Mouse (Mus musculus) bone marrow macrophage, adult 2 months (primary cell): ENCODE results near the gene Nr5a2. TPM values are rescaled to one million over a fixed set of nuclear protein-coding genes. Genes with fewer than 3 reads are reported as not detected.

ENCODE experiments used
- H3K27ac ChIP-seq: 2 replicates; pipeline ENCODE4 v1.5.1; 2012; ENCODE audit warnings: low read depth, low read length; ENCODE audit not compliant: insufficient read depth
- H3K4me1 ChIP-seq: 2 replicates; pipeline ENCODE4 v1.6.1; 2012; ENCODE audit warnings: low read length; ENCODE audit not compliant: control insufficient read depth, insufficient read depth
- H3K4me3 ChIP-seq: 2 replicates; pipeline ENCODE4 v1.5.1; 2012; ENCODE audit warnings: mild to moderate bottlenecking, low read length, moderate library complexity; ENCODE audit not compliant: insufficient read depth
- CTCF ChIP-seq: IDR thresholded peaks from 2 replicates; pipeline ENCODE4 v1.5.1; 2012; ENCODE audit warnings: low read depth, mild to moderate bottlenecking, low read length, moderate library complexity
- POLR2A ChIP-seq: IDR thresholded peaks from 2 replicates; pipeline ENCODE4 v1.6.1; 2012; ENCODE audit warnings: mild to moderate bottlenecking, low read depth, low read length, borderline replicate concordance
- polyA plus RNA-seq: library from polyadenylated mRNA; stranded (reverse); fragments of >200 nt; gene quantifications from 2 replicates; pipeline ENCODE4 v1.2.4, GENCODE M21; 2012; ENCODE audit not compliant: missing spikeins, insufficient read depth, insufficient read length

The Nr5a2 gene
- polyA plus RNA-seq, 1 experiment = not detected

- Histone ChIP-seq H3K4me3 (no peak overlapping the region), H3K4me1 (no peaks in the 10 kb centered on the region), H3K27ac (no peak overlapping the region)
- TF ChIP-seq POLR2A = no peak
- TF ChIP-seq CTCF = no peak
Observed at GRCm38 (mm10) chr1:136911996-136912395, 48.3 kb downstream of the Nr5a2 start.

- Histone ChIP-seq H3K4me3 (no peak overlapping the region), H3K4me1 (no peaks in the 10 kb centered on the region), H3K27ac (no peak overlapping the region)
- TF ChIP-seq POLR2A = no peak
- TF ChIP-seq CTCF = no peak
Observed at GRCm38 (mm10) chr1:136911594-136911860, 48.7 kb downstream of the Nr5a2 start.

- no peak overlapping the region for H3K4me3 ChIP-seq
- H3K27ac ChIP-seq = no peak overlapping the region
- no peaks in the 10 kb centered on the region for H3K4me1 ChIP-seq
- TF ChIP-seq CTCF = no peak
- TF ChIP-seq POLR2A = no peak
Observed at GRCm38 (mm10) chr1:136910741-136911593, 49.3 kb downstream of the Nr5a2 start.

- H3K27ac ChIP-seq = no peak overlapping the region
- TF ChIP-seq POLR2A (no peak), CTCF (no peak)
- no peak overlapping the region for H3K4me3 ChIP-seq
- H3K4me1 ChIP-seq = no peaks in the 10 kb centered on the region
Observed at GRCm38 (mm10) chr1:136910144-136910543, 50.1 kb downstream of the Nr5a2 start.

GRCm38 (mm10) chr1:136909494-136910037 lies 50.7 kb downstream of the Nr5a2 start:
- H3K27ac ChIP-seq = no peak overlapping the region

GRCm38 (mm10) chr1:136898130-136898529 lies 62.1 kb downstream of the Nr5a2 start:
- no peak for TF ChIP-seq CTCF
- TF ChIP-seq POLR2A = no peak
- no peak overlapping the region for H3K27ac ChIP-seq
- H3K4me3 ChIP-seq = no peak overlapping the region
- H3K4me1 ChIP-seq = no peaks in the 10 kb centered on the region

More at GRCm38 (mm10) chr1:136909494-136910037, 50.7 kb downstream of the Nr5a2 start:
- TF ChIP-seq CTCF (no peak), POLR2A (no peak)
- Histone ChIP-seq H3K4me3 (no peak overlapping the region), H3K4me1 (no peaks in the 10 kb centered on the region)

GRCm38 (mm10) chr1:136896351-136896750 lies 63.9 kb downstream of the Nr5a2 start:
- TF ChIP-seq POLR2A (no peak), CTCF (no peak)
- H3K4me1 ChIP-seq = no peaks in the 10 kb centered on the region
- no peak overlapping the region for H3K27ac ChIP-seq
- H3K4me3 ChIP-seq = no peak overlapping the region

GRCm38 (mm10) chr1:136895877-136896276 lies 64.4 kb downstream of the Nr5a2 start:
- Histone ChIP-seq H3K27ac (no peak overlapping the region), H3K4me1 (no peaks in the 10 kb centered on the region), H3K4me3 (no peak overlapping the region)
- TF ChIP-seq POLR2A (no peak), CTCF (no peak)

- Histone ChIP-seq H3K4me1 (no peaks in the 10 kb centered on the region), H3K4me3 (no peak overlapping the region), H3K27ac (no peak overlapping the region)
- TF ChIP-seq POLR2A (no peak), CTCF (no peak)
Observed at GRCm38 (mm10) chr1:136894753-136895152, 65.5 kb downstream of the Nr5a2 start.

- H3K27ac ChIP-seq = no peak overlapping the region
- no peak for TF ChIP-seq CTCF
- no peak for TF ChIP-seq POLR2A
- H3K4me3 ChIP-seq = no peak overlapping the region
- H3K4me1 ChIP-seq = no peaks in the 10 kb centered on the region
Observed at GRCm38 (mm10) chr1:136893162-136893561, 67.1 kb downstream of the Nr5a2 start.

- H3K4me1 ChIP-seq = no peaks in the 10 kb centered on the region
- no peak overlapping the region for H3K4me3 ChIP-seq
- TF ChIP-seq POLR2A (no peak), CTCF (no peak)
- H3K27ac ChIP-seq = no peak overlapping the region
Observed at GRCm38 (mm10) chr1:136890439-136890838, 69.8 kb downstream of the Nr5a2 start.
